Mouse (Mus musculus): ENCODE data around the gene Nox4.

- TF ChIP-seq CTCF (IDR thresholded peaks at IDR 0.05; ENCODE audit: borderline replicate concordance, insufficient read depth, low read length) (no peak), POLR2A (IDR thresholded peaks at IDR 0.05; ENCODE audit: low read depth, low read length) (no peak)
Measured at GRCm38 (mm10) chr7:87247926-87248325, 2.0 kb downstream of the Nox4 start.
